Comparison of ENCODE assay signal across 8 mouse cellular contexts in genomic region chr8:94387785-94388184, GRCm38 (mm10). TPM values are rescaled to one million over a fixed set of nuclear protein-coding genes. Genes with fewer than 3 reads are reported as not detected.
A peak's percentile ranks its signal among the peaks of the same experiment; 100 is the strongest.
DNase-seq lines count a peak whose midpoint lies in the region; ATAC-seq and TF ChIP-seq lines count a peak whose summit lies in the region.

No protein-coding gene starts in this region.

- peak overlapping the region; percentile 73 for H3K4me3 ChIP-seq in lung, adult 2 months (replicated peaks; ENCODE audit: extremely low read depth, low read depth, low read length)
- peak overlapping the region; percentile 71 for H3K4me3 ChIP-seq in embryonic facial prominence, embryonic 11.5 days (ENCODE audit: low read depth, low read length)
- H3K4me3 ChIP-seq in intestine, embryonic 14.5 days (ENCODE audit: low read depth, low read length) = peak overlapping the region; percentile 68
- peak overlapping the region; percentile 75 for H3K4me3 ChIP-seq in neural tube, embryonic 13.5 days

- no peak for TF ChIP-seq POLR2A in lung, adult 2 months (IDR thresholded peaks at IDR 0.05; ENCODE audit: borderline replicate concordance, extremely low read depth, low read depth, low read length)

- peak overlapping the region; percentile 89 for H3K4me2 ChIP-seq in embryonic facial prominence, embryonic 11.5 days (ENCODE audit: low read depth, low read length)
- peak overlapping the region; percentile 74 for H3K4me2 ChIP-seq in intestine, embryonic 14.5 days (ENCODE audit: low read length)
- H3K4me2 ChIP-seq in neural tube, embryonic 13.5 days = peak overlapping the region; percentile 92

- H3K36me3 ChIP-seq in embryonic facial prominence, embryonic 11.5 days (replicated peaks; ENCODE audit: control insufficient read depth, insufficient read depth, low read depth, low read length) = peaks cover 3% of the 10 kb centered on the region
- H3K36me3 ChIP-seq in intestine, embryonic 14.5 days (ENCODE audit: control insufficient read depth, insufficient read depth, low read length) = peaks cover 38% of the 10 kb centered on the region
- H3K36me3 ChIP-seq in neural tube, embryonic 13.5 days = peaks cover 36% of the 10 kb centered on the region

- no peaks in the 10 kb centered on the region for H3K27me3 ChIP-seq in embryonic facial prominence, embryonic 11.5 days (ENCODE audit: control insufficient read depth, insufficient read depth, low read length)
- H3K27me3 ChIP-seq in intestine, embryonic 14.5 days (replicated peaks; ENCODE audit: control insufficient read depth, insufficient read depth, low read length) = no peaks in the 10 kb centered on the region
- H3K27me3 ChIP-seq in neural tube, embryonic 13.5 days = no peaks in the 10 kb centered on the region

- TF ChIP-seq CTCF in lung, adult 2 months (IDR thresholded peaks at IDR 0.05; ENCODE audit: insufficient read depth, low read length) = no peak

- ATAC-seq in embryonic facial prominence, embryonic 11.5 days (replicated peaks; ENCODE audit: insufficient number of reproducible peaks, low FRiP score, low TSS enrichment, low read depth) = no peak
- no peak; the same call in 1 of the 2 replicates for ATAC-seq in intestine, embryonic 14.5 days (replicated peaks; ENCODE audit: low FRiP score, low TSS enrichment, low read depth)
- ATAC-seq in neural tube, embryonic 13.5 days (ENCODE audit: low read depth) = no peak

- WGBS in lung, adult 2 months = 11% methylated on average over 6 of the region's 6 CpGs
- 36% methylated on average over 6 of the region's 6 CpGs for WGBS in embryonic facial prominence, embryonic 11.5 days
- WGBS in intestine, embryonic 14.5 days = 24% methylated on average over 6 of the region's 6 CpGs
- WGBS in neural tube, embryonic 13.5 days = 41% methylated on average over 6 of the region's 6 CpGs

- intact Hi-C loops in left cerebral cortex, postnatal 10 days (cut with DNase I) = loop anchor here (5.0 kb wide), 1 partner anchor 45 kb away; no protein-coding TSS in a partner anchor

- DNase-seq in lung, adult 2 months = no peak
- no peak for DNase-seq in lung, postnatal 36 days
- DNase-seq in embryonic facial prominence, embryonic 11.5 days (ENCODE audit: low spot score) = no peak
- no peak for DNase-seq in intestine, embryonic 14.5 days (ENCODE audit: low spot score)
- no peak for DNase-seq in left cerebral cortex, postnatal 10 days (ENCODE audit: extremely low spot score in 1 of 2, low spot score in 2 of 2)
- DNase-seq in frontal cortex, postnatal 10 days (ENCODE audit: low spot score in 2 of 2) = no peak
- DNase-seq in lung, postnatal 4 days = no peak

- H3K27ac ChIP-seq in embryonic facial prominence, embryonic 11.5 days (replicated peaks; ENCODE audit: low read depth, low read length) = no peak overlapping the region
- H3K27ac ChIP-seq in intestine, embryonic 14.5 days (ENCODE audit: low read depth) = peak overlapping the region; percentile 51
- no peak overlapping the region for H3K27ac ChIP-seq in neural tube, embryonic 13.5 days (replicated peaks)

- peak overlapping the region; percentile 77 for H3K9ac ChIP-seq in embryonic facial prominence, embryonic 11.5 days (replicated peaks; ENCODE audit: low read length)
- H3K9ac ChIP-seq in intestine, embryonic 14.5 days (ENCODE audit: low read length) = peak overlapping the region; percentile 80
- peak overlapping the region; percentile 90 for H3K9ac ChIP-seq in neural tube, embryonic 13.5 days

- no peaks in the 10 kb centered on the region for H3K9me3 ChIP-seq in embryonic facial prominence, embryonic 11.5 days (replicated peaks; ENCODE audit: control insufficient read depth, low read length)
- H3K9me3 ChIP-seq in intestine, embryonic 14.5 days (ENCODE audit: control insufficient read depth, low read length) = no peaks in the 10 kb centered on the region
- no peaks in the 10 kb centered on the region for H3K9me3 ChIP-seq in neural tube, embryonic 13.5 days

- peaks cover 10% of the 10 kb centered on the region for H3K4me1 ChIP-seq in lung, adult 2 months (ENCODE audit: control insufficient read depth, insufficient read depth, low read length)
- H3K4me1 ChIP-seq in embryonic facial prominence, embryonic 11.5 days (ENCODE audit: control insufficient read depth, insufficient read depth, low read length) = no peaks in the 10 kb centered on the region
- peaks cover 4% of the 10 kb centered on the region for H3K4me1 ChIP-seq in intestine, embryonic 14.5 days (replicated peaks; ENCODE audit: control insufficient read depth, insufficient read depth, low read length)
- H3K4me1 ChIP-seq in neural tube, embryonic 13.5 days (replicated peaks) = peaks cover 24% of the 10 kb centered on the region

RNA-seq across cellular contexts. Expression of gene Herpud1, which starts 1.5 kb away (rescaled TPM):
- polyA plus RNA-seq in lung, adult 2 months (2012; rRNA removed) = 341 and 489 TPM in 2 replicates
- polyA plus RNA-seq in embryonic facial prominence, embryonic 11.5 days (2014; fragmentation: Nextera tagmentation; extraction: Ambion mirVana) = 54.6 and 54.8 TPM in 2 replicates
- 77.7 and 97.4 TPM in 2 replicates for polyA plus RNA-seq in intestine, embryonic 14.5 days (2014; fragmentation: Nextera tagmentation; extraction: Ambion mirVana)
- polyA plus RNA-seq in neural tube, embryonic 13.5 days (2015; fragmentation: Nextera tagmentation; extraction: Ambion mirVana) = 63.3 and 66.3 TPM in 2 replicates
- total RNA-seq in left cerebral cortex, postnatal 10 days (2021) = 10 to 100 TPM; 41.5 to 44.3 TPM

RNA-seq across cellular contexts. Expression of gene Nlrc5, which starts 46.4 kb away (rescaled TPM):
- 9.3 and 12.0 TPM in 2 replicates for polyA plus RNA-seq in lung, adult 2 months (2012; rRNA removed)
- polyA plus RNA-seq in embryonic facial prominence, embryonic 11.5 days (2014; fragmentation: Nextera tagmentation; extraction: Ambion mirVana) = 0.08 and 0.14 TPM in 2 replicates
- polyA plus RNA-seq in intestine, embryonic 14.5 days (2014; fragmentation: Nextera tagmentation; extraction: Ambion mirVana) = 0.48 and 0.69 TPM in 2 replicates
- 0.18 and 0.32 TPM in 2 replicates for polyA plus RNA-seq in neural tube, embryonic 13.5 days (2015; fragmentation: Nextera tagmentation; extraction: Ambion mirVana)
- under 1 TPM; 0.61 to 0.77 TPM for total RNA-seq in left cerebral cortex, postnatal 10 days (2021)

RNA-seq across cellular contexts. Expression of gene Slc12a3, which starts 58.8 kb away (rescaled TPM):
- 0.27 and 0.29 TPM in 2 replicates for polyA plus RNA-seq in lung, adult 2 months (2012; rRNA removed)
- polyA plus RNA-seq in embryonic facial prominence, embryonic 11.5 days (2014; fragmentation: Nextera tagmentation; extraction: Ambion mirVana) = not detected in 2 replicates
- 0.05 TPM in 1 of 2 replicates, not detected in the other for polyA plus RNA-seq in intestine, embryonic 14.5 days (2014; fragmentation: Nextera tagmentation; extraction: Ambion mirVana)
- 0.06 and 0.23 TPM in 2 replicates for polyA plus RNA-seq in neural tube, embryonic 13.5 days (2015; fragmentation: Nextera tagmentation; extraction: Ambion mirVana)
- total RNA-seq in left cerebral cortex, postnatal 10 days (2021) = under 1 TPM; 0.30 to 0.62 TPM
